Mouse (Mus musculus) thymus, postnatal 25 days (tissue): Measurements from ENCODE around the gene Best1.
A peak's percentile ranks its signal among the peaks of the same experiment; 100 is the strongest.

Source experiments
- DNase-seq: peaks from one replicate; pipeline ENCODE4 v3.0.0; 2022

Best1 gene

DNA sequence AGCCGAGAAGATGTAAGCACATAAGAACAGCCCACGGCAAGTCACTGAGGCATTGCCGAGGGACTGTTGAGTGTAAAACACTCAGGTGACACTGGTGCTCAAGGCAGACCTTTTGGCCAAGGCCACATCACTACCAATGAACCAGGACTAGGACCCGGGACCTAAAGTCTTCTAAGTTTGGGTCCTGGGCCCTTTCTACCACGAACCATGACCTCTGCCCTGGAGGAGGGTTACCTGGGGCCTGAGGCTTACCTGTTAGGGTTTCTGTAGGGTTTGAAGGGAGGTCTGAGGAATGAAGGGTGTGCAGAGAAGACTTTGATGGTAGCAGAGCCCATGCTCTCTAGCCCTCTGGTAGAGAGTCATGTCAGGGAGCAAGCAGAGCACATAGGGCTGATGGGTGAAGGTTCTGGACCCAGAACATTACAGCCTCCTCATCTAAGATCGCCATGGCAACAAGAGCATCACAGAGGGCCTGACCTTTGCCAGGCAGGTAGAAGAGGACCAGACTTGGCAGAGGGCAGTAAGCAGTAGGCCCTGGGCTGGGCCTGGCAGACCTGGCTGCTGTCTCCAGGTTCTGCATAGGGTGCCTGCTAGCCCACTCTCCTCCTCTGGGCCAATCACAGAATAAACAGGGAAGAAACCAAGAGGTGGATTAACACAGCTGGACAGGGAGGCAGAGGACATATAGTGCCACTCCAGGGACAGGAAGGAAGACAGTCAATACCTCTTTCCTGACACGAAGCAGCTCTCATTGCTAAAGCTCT, at the start of gene Best1, which contains the start of gene Rab3il1:
Gene Best1 (minus strand): TSS at position 428 of the 764 bp plus-strand sequence.
Gene Rab3il1 (plus strand): TSS at position 464 of the 764 bp plus-strand sequence.
- no peak for DNase-seq

DNA sequence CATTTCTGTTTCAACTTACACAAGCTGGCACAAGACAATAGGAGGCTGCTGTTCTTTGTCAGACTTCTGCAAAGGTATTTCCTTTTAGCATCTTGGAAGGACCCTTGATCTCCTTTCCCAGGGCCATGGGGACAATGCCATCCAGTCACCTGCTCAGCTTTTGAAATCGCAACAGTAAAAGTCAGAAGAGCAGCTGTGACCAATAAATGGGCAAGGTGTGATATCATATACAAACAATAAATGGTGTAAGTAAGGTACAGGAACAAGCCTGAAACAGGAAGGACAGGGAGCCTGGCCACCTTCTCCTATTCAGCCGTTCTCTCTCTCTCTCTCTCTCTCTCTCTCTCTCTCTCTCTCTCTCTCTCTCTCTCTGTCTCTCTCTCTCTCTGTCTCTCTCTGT, 49.0 kb upstream of the Best1 start:
- no peak for DNase-seq

DNA sequence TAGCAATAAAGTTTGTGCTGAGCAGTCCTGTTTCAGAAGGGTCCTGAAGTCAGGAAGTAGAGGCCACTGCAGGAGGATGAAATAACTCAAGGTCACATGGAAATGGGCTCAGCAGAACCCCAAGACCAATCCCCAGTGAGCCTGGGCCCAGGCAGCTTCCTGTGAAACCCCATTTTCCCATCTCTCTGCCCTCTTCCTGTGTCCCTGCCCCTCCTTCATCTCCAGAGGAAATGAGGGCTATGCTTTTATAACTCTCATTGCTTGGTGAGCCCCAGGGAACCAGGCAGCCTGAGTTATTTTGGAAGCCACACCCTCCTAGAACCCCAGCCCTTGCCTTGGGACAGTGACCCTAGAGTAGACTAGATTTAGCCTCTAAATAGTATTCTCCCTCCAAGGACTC, 48.1 kb upstream of the Best1 start:
- DNase-seq = no peak

DNA sequence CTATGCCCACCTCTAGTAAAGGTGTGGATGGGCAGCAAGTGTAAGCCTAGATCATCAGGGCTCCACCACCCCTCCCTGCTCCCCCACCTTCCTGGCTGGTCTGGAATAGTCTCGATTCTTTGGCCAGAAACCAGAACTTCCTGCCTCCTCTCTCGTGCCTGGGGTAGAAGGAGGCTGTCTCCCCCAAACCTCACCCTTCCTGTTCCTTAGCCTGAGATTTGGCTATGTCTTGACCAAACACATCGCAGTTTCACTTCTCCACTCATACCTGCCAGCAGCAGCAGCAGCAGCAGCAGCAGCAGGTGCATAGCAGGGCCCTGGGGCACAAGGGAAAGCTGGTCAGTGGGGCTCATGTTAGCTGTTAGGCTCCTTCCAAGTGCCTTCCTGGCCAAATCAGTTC, 45.5 kb upstream of the Best1 start:
- no peak for DNase-seq

DNA sequence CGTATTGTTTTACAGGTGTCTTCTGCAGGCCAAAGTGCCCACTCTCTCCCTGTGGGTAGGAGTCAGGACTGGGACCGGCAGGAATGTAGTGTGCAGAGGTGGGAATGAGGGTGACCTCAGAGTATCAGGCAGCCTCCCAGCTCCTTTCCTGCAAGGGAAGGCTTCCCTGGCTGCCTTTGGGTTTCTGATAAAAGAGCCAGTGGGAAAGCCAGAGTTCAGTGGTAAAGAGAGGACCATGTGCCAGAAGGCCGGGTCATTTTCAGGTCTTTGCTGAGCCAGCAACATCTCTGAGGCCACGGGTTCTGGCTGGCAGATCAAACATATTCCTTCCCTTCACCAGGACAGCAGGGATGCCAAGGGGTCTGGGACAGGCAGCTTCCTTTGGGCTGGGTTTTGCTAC, 44.9 kb upstream of the Best1 start:
- DNase-seq = no peak

DNA sequence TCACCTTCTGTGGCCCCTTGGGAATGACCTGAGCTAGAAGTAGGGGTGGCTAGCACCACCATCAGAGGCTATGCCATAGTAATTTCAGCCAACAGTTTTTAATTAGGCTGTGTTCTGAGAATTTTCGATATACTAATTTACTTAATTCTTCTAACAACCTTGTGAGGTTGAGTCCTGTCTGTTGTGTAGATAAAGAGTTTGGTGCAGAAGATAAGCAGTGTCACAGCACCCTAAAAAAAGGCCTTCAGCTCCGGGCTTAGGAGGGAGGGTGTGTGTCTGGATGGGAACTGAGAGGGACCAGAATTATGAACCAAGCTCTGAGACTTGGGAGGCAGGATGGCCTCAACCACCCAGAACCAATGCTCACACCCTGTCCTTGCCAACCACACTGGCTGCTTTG, 44.3 kb upstream of the Best1 start:
- DNase-seq = no peak

DNA sequence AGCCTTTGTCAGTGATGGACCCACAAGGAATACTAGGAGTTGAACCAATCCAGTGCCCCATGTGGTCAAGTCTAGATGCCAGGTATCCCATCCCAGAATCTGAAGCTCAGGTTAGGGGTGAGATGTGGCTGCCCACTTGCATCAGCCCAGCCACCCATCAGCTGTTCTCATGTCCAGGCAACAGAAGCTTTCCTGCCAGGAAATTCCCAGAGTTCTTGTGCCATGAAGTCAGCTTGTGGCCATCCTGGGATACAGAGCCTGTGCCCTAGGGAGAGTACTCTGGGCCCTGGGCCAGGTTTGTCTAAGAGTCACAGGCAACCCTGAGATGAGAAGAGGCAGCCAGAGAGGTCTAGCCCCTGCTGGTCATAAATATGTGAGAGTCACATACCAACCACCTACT, 42.2 kb upstream of the Best1 start:
- DNase-seq = no peak

DNA sequence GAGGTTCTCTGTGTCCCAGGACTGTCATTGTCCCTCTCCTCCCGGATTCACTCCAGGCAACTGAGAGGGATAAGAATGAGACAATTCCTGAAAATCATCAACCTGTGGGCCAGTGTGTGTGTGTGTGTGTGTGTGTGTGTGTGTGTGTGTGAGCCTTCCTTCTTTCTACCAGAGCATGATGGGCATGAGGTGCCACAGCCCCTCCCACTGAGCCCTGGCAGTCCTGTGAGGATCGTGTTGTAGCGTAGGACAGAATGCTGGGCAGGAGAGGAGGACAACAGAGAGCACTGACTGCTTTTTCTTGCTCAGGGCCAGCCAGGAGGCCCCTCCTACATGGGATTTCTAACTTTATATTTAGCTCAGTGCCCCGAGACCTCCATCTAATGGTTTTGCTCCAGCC, 41.4 kb upstream of the Best1 start:
- no peak for DNase-seq

DNA sequence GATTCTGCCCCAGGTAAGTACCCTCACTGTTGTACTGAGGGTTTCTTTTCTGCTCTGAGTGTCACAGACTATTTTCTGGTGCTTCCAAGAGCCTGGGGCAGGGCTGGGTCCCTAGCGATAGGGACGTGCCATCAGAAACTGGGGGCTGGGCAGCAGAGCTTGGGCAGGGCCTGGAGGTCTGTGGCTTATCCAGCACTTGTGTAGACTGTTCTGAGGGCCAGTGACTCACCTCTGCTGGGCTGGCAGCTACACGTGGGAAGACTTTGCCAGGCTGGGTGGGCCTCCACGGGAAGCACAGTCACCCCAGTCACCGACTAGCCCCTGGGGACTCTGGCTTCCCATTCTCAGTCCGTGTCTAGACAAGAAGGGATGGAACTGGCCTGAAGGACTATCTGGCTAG, 40.8 kb upstream of the Best1 start:
- DNase-seq = no peak

DNA sequence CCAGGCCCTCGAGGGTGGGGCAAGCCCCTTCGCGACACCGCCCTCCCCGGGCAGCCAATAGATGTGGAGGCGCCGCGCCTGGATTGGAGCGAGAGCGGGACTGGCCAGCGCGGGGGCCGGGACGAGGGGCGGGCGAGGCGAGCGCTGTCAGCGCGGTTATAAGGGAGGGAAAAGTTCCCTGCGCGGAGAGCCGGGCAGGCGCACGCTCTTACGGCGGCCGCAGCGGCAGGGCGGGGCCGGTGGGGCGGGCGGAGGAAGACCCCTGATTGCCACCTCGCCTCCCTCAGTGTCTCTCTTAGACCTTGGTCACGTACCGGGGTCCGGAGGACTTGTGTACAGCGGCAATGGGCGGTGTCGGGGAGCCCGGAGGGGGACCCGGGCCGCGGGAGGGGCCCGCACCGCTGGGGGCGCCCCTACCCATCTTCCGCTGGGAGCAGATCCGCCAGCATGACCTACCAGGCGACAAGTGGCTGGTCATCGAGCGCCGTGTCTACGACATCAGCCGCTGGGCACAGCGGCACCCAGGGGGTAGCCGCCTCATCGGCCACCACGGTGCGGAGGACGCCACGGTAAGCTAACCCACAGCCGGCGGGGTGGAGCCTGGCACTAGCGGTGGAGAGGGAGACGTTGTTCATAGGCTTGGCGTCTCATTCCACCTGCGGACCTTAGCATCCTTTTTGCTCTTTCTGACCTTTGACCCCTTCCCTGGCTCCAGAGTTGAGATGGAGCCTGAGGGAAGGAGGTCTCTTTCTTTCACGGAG, 40.1 kb upstream of the Best1 start, which contains the start of gene Fads3:
Gene Fads3 (plus strand): TSS at position 182 of the 761 bp plus-strand sequence.
- peak; percentile 54 for DNase-seq

DNA sequence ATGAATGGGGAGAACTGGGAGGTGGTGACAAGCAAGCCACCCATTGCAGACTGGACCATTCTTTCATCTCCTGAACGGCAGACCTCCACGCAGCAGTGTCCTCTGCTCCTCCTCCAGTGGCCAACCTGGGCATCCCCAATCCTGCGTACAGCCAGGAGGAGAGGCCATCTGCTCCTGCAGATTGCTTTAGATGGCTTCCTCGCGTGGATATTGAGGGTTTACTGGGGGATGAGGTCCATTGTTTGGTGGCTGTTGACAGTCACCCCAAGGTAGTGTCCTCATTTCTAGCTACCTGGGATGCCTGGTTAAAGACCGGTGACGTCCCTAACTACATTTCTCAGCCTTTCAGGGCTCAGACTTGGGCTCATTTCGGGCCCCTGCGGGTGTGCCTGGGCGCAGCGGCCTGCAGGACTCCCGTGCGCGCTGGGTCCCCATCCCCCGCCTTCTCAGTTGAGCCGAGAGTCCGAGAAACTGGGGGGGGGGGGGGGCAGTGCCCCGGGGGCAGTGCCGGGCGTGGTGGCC, 39.5 kb upstream of the Best1 start:
- DNase-seq = no peak

DNA sequence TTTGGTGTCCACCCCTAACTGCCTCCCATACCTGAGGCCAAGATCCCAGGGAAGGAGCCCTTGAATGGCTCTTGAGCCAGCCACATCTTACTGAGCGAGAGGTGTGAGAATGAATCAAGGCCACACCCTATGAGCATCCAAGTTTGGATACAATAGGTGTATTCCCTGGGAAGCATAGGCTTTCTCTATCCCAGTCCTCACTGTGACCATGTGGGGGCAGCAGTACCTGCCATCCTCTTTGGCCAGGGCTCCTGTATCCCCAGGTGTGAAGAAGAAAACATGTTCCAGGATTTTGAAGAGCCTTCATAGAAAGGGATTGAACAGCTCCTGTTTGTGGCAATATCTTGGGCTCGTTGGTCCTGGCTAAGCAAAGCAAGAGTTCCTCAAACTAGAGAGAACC, 38.2 kb upstream of the Best1 start:
- no peak for DNase-seq

DNA sequence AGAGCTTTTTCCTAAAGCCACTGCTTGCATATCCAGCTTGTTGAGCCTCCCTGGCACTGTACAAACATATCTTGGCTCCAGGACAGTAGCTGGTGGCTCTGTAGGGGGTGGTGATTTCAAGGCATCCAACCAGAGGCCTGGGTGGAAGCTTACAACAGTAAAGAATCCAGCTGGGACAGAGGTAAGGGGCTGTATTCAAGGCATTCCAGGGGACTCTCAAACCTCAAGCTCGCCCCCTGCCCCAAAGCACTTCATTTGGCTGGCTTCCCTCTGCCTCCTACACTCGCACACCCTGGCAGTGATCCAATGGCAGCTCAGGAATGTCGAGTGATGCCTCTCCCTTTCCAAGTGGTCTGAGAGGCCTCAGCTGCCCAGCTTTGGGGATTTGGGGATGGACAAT, 37.5 kb upstream of the Best1 start:
- DNase-seq = no peak

DNA sequence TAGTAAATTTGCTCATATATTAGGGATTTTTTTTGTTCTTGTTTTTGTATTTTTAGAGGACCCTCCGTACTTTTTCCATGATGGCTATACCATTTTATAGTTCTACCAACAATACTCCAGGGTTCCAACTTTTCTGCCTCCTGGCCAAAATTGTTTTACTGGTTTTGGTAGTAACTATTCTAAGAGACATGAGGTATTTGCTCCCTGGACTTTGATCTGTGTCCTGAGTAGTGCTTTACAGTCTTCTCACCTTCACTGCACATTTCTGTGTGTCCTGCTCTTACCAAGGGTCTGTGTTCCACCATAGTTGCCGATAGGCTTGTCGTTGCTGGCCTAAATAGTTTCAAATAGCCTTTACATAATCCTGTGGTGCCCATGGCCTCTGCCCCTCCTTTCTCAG, 36.9 kb upstream of the Best1 start:
- no peak for DNase-seq

DNA sequence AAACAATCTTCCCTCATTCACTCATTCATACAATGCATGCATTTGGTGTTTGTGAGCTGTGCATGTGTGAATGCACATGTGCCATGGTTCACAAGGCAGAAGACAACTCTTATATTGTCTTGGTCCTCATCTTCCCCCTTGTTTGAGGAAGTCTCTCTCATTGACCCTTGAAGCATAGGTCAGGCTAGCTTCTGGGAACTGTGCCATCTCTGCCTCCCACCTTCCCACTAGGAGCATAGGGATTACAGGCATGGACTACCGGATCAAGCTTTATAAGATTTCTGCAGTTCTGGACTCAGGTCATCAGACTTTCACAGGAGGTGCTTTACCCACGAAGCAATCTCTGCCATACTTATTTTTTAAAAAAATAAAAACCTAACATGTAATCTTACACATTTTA, 36.1 kb upstream of the Best1 start:
- DNase-seq = no peak

DNA sequence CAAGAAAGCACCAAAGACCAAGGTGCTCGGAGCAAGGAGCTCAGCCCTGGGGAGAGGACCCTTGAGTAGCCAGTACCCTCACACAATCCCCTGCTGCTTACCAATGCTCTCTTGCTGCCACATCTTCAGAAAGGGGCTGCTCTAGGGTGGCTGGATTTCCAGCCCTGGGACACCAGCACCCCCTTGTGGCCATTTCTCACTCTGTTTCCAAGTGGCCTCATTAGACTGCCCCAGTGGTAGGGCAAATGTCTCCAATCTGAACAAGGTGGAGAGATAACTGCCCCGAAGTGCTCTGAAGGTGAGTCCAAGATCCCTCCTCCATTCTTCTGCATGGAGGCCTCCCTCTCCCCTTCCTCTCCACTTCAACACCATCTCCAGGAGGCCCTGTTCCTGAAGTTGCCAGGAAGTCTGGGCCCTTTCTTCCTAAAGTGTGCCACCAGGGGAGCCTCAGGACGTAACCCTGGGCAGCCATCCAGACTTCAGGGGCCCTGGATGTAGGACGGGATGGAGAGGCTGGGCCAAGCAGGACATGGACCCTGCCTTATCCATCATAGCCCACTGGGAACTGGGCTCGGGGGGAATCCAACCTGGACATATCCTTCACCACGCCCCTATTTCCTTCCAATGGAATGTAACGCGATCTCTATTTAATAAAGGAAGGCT, 33.5 kb upstream of the Best1 start:
- DNase-seq = peak; percentile 82

DNA sequence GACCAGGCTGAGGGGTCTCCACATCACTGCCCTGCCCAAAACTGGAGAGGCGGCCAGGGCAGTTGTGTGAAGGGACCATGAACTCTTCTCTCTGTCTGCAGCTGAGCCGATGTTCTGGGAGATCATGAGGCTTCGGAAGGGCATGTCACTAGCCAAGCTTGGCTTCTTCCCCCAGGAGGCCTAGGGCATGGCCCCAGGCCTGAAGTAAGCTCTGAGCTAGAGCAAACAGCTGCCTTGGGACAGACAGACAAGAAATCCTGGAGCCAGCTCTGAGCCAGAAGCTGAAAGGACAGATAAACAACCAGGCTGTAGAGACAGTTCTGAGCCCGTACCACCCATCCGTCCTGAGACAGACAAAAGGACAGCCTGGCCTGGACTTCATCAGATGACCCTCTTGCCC, 32.9 kb upstream of the Best1 start:
- DNase-seq = no peak

DNA sequence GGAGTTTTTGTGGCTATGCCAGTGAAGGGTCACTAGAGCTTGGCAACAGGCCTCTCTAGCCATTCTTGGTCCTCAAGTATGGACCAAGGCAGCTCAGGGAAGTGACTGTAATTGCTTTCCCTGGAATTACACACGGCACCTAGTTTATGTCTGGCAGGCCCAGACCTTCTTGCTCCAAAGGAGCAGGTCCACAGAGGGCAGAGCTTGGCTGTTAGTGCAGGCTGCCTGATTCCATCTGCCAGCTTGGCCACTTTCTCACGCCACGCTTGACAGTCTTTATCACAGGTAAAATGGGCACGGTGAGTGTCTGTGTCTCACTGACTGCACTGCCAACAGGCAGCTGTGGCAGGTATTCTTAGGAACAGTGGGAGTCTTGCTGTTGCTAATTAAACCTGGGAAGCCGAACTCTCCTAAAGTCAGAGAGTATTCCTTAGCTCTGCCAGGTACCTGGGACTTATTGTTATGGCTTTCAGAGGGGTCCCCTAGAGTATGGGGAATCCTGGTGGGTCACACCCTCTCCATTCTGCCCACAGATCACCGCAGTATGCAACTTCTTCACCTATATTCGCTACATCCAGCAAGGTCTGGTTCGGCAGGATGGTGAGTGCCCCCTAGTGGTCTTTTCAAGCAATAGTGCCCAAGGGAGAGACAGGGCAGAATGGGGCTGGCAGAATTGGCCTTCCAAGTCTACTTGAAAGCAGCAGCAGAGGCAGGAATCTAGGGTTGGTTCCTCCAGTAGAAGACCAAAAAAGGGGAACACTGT, 32.0 kb upstream of the Best1 start:
- DNase-seq = peak; percentile 61

DNA sequence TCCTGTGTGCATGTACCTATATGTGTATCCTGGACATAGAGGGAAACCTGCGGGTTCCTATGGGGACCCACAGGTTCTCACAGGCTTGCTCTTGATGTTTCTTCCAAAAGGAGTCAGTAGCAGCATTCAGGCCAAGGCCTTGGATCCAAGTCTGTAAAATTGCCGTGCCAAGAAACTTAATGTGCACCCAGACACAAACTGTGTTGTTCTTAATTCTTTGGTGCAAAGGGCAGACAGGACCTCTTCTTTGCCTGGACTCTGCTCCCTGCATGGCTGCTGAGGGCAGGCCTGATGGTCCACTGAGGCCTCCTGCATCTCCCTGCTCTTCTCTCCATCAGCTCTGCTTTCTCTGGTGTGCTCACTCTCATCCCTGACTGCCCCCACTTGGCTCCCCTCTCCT, 28.3 kb upstream of the Best1 start:
- no peak for DNase-seq

DNA sequence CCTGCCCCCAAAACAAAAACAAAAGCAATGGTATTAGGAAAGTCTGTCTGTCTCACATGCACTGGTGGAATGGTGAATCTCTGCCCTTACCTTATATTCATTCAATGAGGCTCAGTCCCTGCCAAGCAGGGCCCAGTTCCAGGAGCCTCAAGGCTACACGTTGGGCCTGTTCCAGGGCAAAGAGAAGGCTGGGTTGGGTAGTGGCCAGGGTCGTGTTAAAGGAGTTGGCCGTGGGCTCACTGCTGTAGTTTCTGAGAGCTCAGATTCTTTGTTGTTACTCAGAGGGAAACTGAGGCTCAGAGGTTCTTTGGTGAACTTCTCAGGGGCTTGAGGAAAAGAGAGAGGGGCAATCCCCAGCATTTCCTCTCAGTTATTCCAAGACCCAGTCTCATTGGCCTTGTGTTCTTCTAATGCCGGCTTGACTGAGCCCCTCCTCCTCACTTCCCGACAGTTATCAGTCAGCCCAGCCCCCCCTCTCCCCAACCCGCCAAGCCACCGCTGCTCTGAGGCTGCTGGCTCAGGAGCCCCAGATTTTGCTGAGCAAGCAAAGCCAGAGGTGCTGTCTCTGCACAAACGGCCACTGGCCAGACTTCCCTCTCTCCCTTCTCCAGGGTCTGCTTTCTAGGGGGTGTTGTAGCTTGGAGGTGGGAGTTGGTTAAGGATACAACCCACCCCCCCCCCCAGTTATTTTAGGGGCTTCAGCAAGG, 23.9 kb upstream of the Best1 start:
- no peak for DNase-seq

DNA sequence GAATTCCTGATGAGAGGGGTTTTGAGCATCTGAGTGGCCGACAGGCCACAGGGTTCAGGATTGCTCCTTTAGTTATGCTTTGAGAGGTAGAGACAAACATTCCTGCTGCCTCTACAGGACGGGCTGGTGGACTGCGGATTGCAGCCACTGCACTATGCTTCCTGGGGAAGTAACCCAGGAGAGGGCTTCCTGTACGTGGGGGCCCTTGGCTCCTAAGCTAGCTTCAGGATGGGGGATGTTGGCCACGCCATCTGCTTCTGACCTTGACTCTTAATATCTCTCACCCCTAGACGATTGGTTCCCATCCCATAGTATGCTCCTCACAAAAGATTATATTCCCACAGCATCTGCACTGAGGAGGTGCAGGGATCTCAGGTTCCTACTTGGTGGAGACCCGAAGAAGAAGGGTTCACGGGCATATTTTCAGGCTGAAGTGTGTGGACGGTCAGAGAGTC, 21.9 kb upstream of the Best1 start:
- no peak for DNase-seq
